Mouse (Mus musculus): ENCODE measurements around the gene 4930415O20Rik. TPM values are rescaled to one million over a fixed set of nuclear protein-coding genes. Genes with fewer than 3 reads are reported as not detected.
A peak's percentile ranks its signal among the peaks of the same experiment; 100 is the strongest.

4930415O20Rik gene
- polyA plus RNA-seq, 1 experiment from 2014 or later = 0.44 TPM

GRCm38 (mm10) chr15:98626487-98627212, 55.8 kb downstream of the 4930415O20Rik start:
- 76% methylated on average over 7 of the region's 7 CpGs for WGBS
- Histone ChIP-seq H3K4me1 (peaks cover 26% of the 10 kb centered on the region), H3K27me3 (replicated peaks) (0 out of 2 replicates have a peak, but pooled peaks cover 3% of the 10 kb centered on the region), H3K36me3 (replicated peaks) (no peaks in the 10 kb centered on the region), H3K9me3 (no peaks in the 10 kb centered on the region), H3K27ac (no peak overlapping the region), H3K4me3 (no peak overlapping the region), H3K4me2 (no peak overlapping the region), H3K9ac (no peak overlapping the region)
- no peak for ATAC-seq (replicated peaks)

GRCm38 (mm10) chr15:98628589-98629254, 57.9 kb downstream of the 4930415O20Rik start:
- H3K27ac ChIP-seq = peak overlapping the region; percentile 62
- H3K4me3 ChIP-seq = peak overlapping the region; percentile 7
- ATAC-seq (replicated peaks) = 0 out of 2 replicates have a peak, but pooled peaks have one; percentile 32
- H3K4me1 ChIP-seq = peaks cover 41% of the 10 kb centered on the region
- 0 out of 2 replicates have a peak, but pooled peaks cover 3% of the 10 kb centered on the region for H3K27me3 ChIP-seq (replicated peaks)
- no peaks in the 10 kb centered on the region for H3K36me3 ChIP-seq (replicated peaks)
- H3K4me2 ChIP-seq = peak overlapping the region; percentile 43
- peak overlapping the region; percentile 25; the same call in 1 of the 2 replicates for H3K9ac ChIP-seq
- WGBS = 8% methylated on average over 20 of the region's 20 CpGs
- no peaks in the 10 kb centered on the region for H3K9me3 ChIP-seq

- Histone ChIP-seq H3K36me3 (replicated peaks) (no peaks in the 10 kb centered on the region), H3K9me3 (no peaks in the 10 kb centered on the region), H3K27ac (peak overlapping the region; percentile 62; the same call in 1 of the 2 replicates), H3K4me2 (no peak overlapping the region), H3K27me3 (replicated peaks) (0 out of 2 replicates have a peak, but pooled peaks cover 3% of the 10 kb centered on the region), H3K4me3 (no peak overlapping the region), H3K9ac (no peak overlapping the region), H3K4me1 (peaks cover 45% of the 10 kb centered on the region)
- WGBS = 60% methylated on average over 6 of the region's 6 CpGs
- no peak for ATAC-seq (replicated peaks)
These were observed 58.7 kb downstream of the 4930415O20Rik start for GRCm38 (mm10) chr15:98629464-98629863.

- Histone ChIP-seq H3K36me3 (replicated peaks) (no peaks in the 10 kb centered on the region), H3K27ac (peak within 1 kb of the TSS; percentile 99), H3K4me1 (peaks cover 49% of the 10 kb centered on the region), H3K9ac (peak within 1 kb of the TSS; percentile 95; the same call in 1 of the 2 replicates), H3K4me2 (peak within 1 kb of the TSS; percentile 80), H3K9me3 (no peaks in the 10 kb centered on the region), H3K27me3 (replicated peaks) (0 out of 2 replicates have a peak, but pooled peaks cover 3% of the 10 kb centered on the region), H3K4me3 (peak within 1 kb of the TSS; percentile 95)
- WGBS = 48% methylated on average over 4 of the region's 4 CpGs
- ATAC-seq (replicated peaks) = no peak
These were observed 59.7 kb downstream of the 4930415O20Rik start, which contains the start of gene Cacnb3 for GRCm38 (mm10) chr15:98630540-98630939. Cacnb3 (plus strand) TSS chr15:98630840.

GRCm38 (mm10) chr15:98631493-98631892, 60.7 kb downstream of the 4930415O20Rik start:
- peak; percentile 9; the same call in 1 of the 2 replicates for ATAC-seq (replicated peaks)

GRCm38 (mm10) chr15:98632107-98632744, 61.4 kb downstream of the 4930415O20Rik start:
- H3K9ac ChIP-seq = peak overlapping the region; percentile 95
- H3K4me1 ChIP-seq = peaks cover 66% of the 10 kb centered on the region
- WGBS = under 1% methylated on average over 25 of the region's 25 CpGs
- H3K36me3 ChIP-seq (replicated peaks) = 0 out of 2 replicates have a peak, but pooled peaks cover 1% of the 10 kb centered on the region
- H3K27me3 ChIP-seq (replicated peaks) = 0 out of 2 replicates have a peak, but pooled peaks cover 3% of the 10 kb centered on the region
- peak overlapping the region; percentile 99 for H3K27ac ChIP-seq
- peak overlapping the region; percentile 95 for H3K4me3 ChIP-seq
- no peaks in the 10 kb centered on the region for H3K9me3 ChIP-seq
- peak overlapping the region; percentile 80 for H3K4me2 ChIP-seq
- ATAC-seq (replicated peaks) = peak; percentile 51

More at GRCm38 (mm10) chr15:98631493-98631892, 60.7 kb downstream of the 4930415O20Rik start:
- Histone ChIP-seq H3K4me2 (peak overlapping the region; percentile 80), H3K9ac (peak overlapping the region; percentile 95; the same call in 1 of the 2 replicates), H3K27ac (peak overlapping the region; percentile 99), H3K27me3 (replicated peaks) (0 out of 2 replicates have a peak, but pooled peaks cover 3% of the 10 kb centered on the region), H3K4me3 (peak overlapping the region; percentile 95), H3K9me3 (no peaks in the 10 kb centered on the region), H3K36me3 (replicated peaks) (no peaks in the 10 kb centered on the region), H3K4me1 (peaks cover 58% of the 10 kb centered on the region)
- 0% methylated on average over 18 of the region's 18 CpGs for WGBS

- Histone ChIP-seq H3K9ac (peak overlapping the region; percentile 95), H3K4me1 (peaks cover 71% of the 10 kb centered on the region), H3K9me3 (no peaks in the 10 kb centered on the region), H3K27me3 (replicated peaks) (0 out of 2 replicates have a peak, but pooled peaks cover 3% of the 10 kb centered on the region), H3K36me3 (replicated peaks) (0 out of 2 replicates have a peak, but pooled peaks cover 2% of the 10 kb centered on the region), H3K4me2 (peak overlapping the region; percentile 80), H3K27ac (peak overlapping the region; percentile 99), H3K4me3 (peak overlapping the region; percentile 95)
- no peak for ATAC-seq (replicated peaks)
- WGBS = 1% methylated on average over 4 of the region's 4 CpGs
These were observed 62.1 kb downstream of the 4930415O20Rik start for GRCm38 (mm10) chr15:98632921-98633320.

GRCm38 (mm10) chr15:98633822-98634470, 63.1 kb downstream of the 4930415O20Rik start:
- 0 out of 2 replicates have a peak, but pooled peaks cover 2% of the 10 kb centered on the region for H3K36me3 ChIP-seq (replicated peaks)
- H3K9ac ChIP-seq = peak overlapping the region; percentile 95
- peak; percentile 9; the same call in 1 of the 2 replicates for ATAC-seq (replicated peaks)
- peak overlapping the region; percentile 95 for H3K4me3 ChIP-seq
- H3K9me3 ChIP-seq = no peaks in the 10 kb centered on the region
- H3K4me2 ChIP-seq = peak overlapping the region; percentile 80
- peak overlapping the region; percentile 99 for H3K27ac ChIP-seq
- H3K27me3 ChIP-seq (replicated peaks) = 0 out of 2 replicates have a peak, but pooled peaks cover 3% of the 10 kb centered on the region
- under 1% methylated on average over 25 of the region's 25 CpGs for WGBS
- H3K4me1 ChIP-seq = peaks cover 61% of the 10 kb centered on the region

- WGBS = 1% methylated on average over 64 of the region's 65 CpGs
- H3K36me3 ChIP-seq (replicated peaks) = 0 out of 2 replicates have a peak, but pooled peaks cover 2% of the 10 kb centered on the region
- H3K27me3 ChIP-seq (replicated peaks) = 0 out of 2 replicates have a peak, but pooled peaks cover 3% of the 10 kb centered on the region
- H3K9ac ChIP-seq = peak overlapping the region; percentile 95
- peak overlapping the region; percentile 80 for H3K4me2 ChIP-seq
- peak overlapping the region; percentile 95 for H3K4me3 ChIP-seq
- peak; percentile 66 for ATAC-seq (replicated peaks)
- peaks cover 57% of the 10 kb centered on the region for H3K4me1 ChIP-seq
- peak overlapping the region; percentile 99 for H3K27ac ChIP-seq
- H3K9me3 ChIP-seq = no peaks in the 10 kb centered on the region
These were observed 63.8 kb downstream of the 4930415O20Rik start for GRCm38 (mm10) chr15:98634541-98635081.

GRCm38 (mm10) chr15:98635291-98635841, 64.6 kb downstream of the 4930415O20Rik start:
- Histone ChIP-seq H3K27ac (peak overlapping the region; percentile 99), H3K4me1 (peaks cover 57% of the 10 kb centered on the region), H3K27me3 (replicated peaks) (0 out of 2 replicates have a peak, but pooled peaks cover 3% of the 10 kb centered on the region), H3K9me3 (no peaks in the 10 kb centered on the region), H3K4me3 (peak overlapping the region; percentile 95), H3K36me3 (replicated peaks) (peaks cover 9% of the 10 kb centered on the region), H3K9ac (peak overlapping the region; percentile 95), H3K4me2 (peak overlapping the region; percentile 80)
- WGBS = under 1% methylated on average over 21 of the region's 21 CpGs
- ATAC-seq (replicated peaks) = peak; percentile 27; the same call in 1 of the 2 replicates
